Mouse (Mus musculus): ENCODE results near the gene B430306N03Rik.

B430306N03Rik gene

DNA sequence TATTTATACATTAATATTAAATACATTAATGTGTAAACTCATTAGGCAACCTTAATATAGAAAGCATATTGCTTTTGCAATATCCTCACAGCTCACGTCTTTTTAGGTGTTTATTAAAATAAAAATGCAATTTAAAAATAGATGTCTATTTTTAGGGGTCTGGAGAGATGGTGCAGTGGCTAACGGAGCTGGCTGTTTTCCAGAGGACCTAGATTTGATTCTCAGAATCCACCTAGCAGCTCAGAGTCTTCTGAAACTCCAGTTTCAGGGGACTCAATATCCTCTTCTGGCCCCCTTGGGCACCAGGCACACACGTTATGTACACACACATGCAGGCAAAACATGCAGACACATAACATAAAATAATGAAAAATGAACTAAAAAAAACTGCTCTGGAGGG is 46.4 kb downstream of the B430306N03Rik start:
- DNase-seq (ENCODE audit: low read depth): no peak

DNA sequence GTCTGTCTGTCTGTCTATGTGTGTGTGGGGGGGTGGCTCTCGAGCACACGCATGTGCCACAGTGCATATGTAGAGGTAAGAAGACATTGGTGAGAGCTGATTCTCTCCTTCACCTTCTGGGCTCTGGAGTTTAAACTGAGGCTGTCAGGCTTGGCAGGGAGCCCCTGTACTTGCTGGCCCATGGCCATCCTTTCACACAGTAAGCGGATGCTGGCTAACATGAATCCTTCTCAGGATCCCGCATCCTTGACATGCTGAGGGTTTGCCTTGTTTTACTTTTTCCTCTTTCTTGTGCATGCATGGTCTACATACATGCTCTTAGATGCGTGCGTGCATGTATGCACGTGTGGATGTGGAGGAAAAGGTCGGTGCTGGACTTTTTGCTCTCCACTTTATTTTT is 47.0 kb downstream of the B430306N03Rik start:
- DNase-seq (ENCODE audit: low read depth): peak; percentile 87

DNA sequence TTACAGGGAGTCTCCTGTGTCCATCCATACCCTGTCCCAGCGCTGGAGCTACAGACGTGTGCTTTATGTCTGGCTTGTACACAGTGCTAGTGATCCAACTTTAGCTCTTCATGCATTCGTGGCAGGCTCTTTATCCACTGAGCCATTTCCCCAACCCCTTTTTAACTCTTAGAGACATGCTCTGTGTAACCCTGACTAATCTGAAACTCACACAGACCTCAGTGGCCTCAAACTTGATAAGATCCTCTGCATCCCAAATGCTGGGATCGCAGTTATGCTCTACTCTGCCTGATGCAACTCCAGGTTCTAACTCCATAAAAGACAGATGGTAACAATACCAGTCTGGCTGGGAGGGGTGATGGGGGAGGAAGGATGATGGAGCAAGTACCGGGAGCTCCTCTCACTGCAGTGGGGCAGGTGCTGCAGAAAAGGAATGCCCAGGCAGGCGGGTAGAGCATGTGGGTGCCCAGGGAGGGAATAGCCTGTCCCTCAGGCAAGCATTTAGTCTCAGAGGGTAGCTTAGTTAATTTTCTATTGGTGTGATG is 47.6 kb downstream of the B430306N03Rik start:
- DNase-seq (ENCODE audit: low read depth): peak; percentile 49

DNA sequence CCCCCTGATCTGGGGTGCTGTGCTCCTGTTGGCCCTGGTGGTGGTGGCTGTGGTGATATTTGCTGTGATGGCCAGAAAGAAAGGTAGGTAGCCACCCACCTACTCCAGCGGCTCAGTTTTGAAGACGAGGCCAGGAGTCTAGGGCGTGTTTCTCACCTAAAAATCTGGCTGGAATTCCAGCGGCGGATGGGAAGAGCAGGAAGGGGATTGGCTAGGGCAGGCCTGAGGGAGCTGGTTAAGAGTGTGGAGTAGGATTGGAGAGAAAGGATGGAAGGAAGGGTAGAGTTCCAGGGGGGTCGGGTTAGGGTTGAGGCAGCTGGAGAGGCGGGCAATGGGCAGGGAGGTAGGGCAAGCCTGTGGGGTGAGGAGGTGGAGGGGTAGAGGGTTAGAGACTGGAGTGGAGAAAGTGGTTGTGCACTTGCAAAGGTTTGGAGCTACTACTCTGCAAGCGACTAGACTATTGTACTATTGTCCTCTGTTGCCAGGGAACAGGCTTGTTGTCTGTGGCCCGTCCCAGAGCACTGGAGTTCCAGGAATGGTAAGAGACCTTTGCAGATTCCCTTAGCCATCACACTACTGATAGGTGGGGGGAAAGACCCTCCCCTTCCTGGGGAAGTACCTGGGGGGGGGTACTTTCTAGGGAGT is 49.7 kb downstream of the B430306N03Rik start:
- no peak for DNase-seq (ENCODE audit: low read depth)

DNA sequence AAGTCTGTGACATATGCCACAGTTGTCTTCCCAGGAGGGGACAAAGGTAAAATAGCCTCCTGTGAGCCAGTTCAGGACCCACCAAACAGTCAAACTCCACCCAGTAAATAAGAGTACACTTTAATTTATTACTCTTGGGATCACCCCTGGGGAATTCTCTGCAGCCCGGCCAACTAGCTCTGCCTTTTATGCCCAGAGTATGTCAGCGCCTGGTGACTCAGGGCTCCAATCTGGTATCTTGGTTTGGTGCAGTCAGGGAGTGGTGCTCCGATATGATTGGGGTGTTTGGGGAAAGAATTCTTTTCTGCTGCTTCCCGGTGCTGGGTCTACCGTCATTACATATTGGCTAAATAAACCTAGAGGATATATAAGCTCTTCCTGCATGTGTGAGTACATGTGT is 50.9 kb downstream of the B430306N03Rik start:
- DNase-seq (ENCODE audit: low read depth): peak; percentile 87

DNA sequence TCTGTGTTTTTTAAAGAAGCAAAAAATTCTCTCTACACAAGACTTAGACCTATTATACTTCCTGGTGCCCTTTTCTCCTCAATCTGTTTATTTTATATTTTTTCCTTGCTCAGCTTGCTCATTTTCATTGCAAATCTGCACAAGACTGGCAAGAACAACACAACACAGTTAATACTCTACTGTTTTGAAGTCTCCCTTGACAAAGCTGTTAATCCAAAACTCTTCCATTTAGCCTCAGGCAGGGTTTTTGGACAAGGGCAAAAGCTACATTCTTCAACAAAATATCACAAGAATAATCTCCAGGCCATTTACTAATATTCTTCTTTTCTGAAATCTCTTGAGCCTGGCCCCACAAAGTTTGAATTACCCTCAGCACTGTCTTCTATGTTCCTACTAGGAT is 55.7 kb downstream of the B430306N03Rik start:
- no peak for DNase-seq (ENCODE audit: low read depth)

DNA sequence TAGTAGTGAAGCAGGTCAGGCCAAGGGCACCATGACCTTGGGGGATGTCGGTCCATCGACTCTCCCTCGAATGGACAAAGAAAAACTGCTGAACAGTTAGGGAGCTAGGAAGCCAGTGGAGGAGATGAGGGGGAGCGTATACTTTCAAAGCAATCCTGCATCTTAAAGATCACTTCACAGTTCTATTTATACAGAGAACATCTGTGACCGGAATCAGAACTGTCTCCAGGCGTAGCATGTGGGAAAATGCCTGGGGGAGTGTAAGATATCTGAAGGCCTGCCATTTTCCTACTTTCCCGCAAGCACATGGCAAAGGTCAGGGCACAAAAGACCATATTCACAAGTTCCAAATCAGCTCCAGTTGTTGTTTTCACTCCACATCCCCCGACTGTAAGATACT is 57.0 kb downstream of the B430306N03Rik start:
- peak; percentile 19 for DNase-seq (ENCODE audit: low read depth)

DNA sequence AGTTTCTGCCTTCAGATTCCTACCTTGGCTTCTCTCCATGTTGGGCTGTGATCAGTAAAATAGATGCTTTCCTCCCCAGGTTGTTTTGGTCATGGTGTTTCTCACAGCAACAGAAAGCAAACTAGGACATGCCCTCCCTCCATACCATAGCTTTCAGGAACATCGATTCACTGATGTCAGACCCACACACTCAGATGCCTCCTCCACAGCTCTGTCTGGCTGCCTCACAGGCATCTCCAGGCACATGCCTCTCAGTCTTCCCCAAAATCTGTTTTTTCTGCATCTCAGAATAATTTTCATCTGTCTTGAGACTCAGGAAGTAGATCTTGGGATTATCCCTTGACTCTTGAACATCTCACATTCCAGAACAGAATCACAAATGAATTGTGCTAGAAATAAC is 60.2 kb downstream of the B430306N03Rik start:
- DNase-seq (ENCODE audit: low read depth): no peak
